Mouse (Mus musculus): ENCODE measurements around the gene Prokr1. TPM values are rescaled to one million over a fixed set of nuclear protein-coding genes. Genes with fewer than 3 reads are reported as not detected.

Gene Prokr1
- total and polyA plus RNA-seq, 2 experiments from 2014 or later, result 1.3 to 2.7 TPM

DNA sequence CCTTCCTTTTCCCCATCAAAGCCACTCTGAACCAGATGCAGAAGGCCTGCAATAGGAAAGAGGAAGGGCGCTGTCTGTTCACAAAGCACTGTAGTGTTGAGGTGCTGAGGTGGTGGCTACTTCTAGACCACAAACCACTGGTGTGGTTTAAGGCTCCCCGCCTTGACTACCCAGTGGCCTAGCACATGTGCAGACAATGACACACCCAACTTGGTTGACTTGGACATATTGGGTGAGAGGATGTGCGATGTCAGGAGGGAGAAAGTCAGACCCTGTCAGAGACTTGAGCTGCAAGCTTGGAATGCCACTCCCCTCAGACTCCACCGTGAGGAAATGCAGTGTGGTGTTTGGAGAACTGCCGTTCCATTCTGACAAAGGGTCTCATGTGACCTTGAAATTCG, 49.4 kb downstream of the Prokr1 start:
- Histone ChIP-seq H3K27me3 (ENCODE audit: insufficient read depth, low read length) (no peaks in the 10 kb centered on the region), H3K4me3 (ENCODE audit: low read depth, low read length) (no peak overlapping the region), H3K9ac (replicated peaks; ENCODE audit: low read length, poor library complexity, severe bottlenecking) (no peak overlapping the region), H3K27ac (ENCODE audit: low read depth, low read length) (no peak overlapping the region), H3K9me3 (ENCODE audit: low read length) (peaks cover under 1% of the 10 kb centered on the region; the same call in 1 of the 2 replicates), H3K4me1 (ENCODE audit: insufficient read depth, low read length) (no peaks in the 10 kb centered on the region), H3K36me3 (ENCODE audit: insufficient read depth, low read length) (no peaks in the 10 kb centered on the region), H3K4me2 (ENCODE audit: low read depth, low read length, poor library complexity, severe bottlenecking) (no peak overlapping the region)
- ATAC-seq (ENCODE audit: low FRiP score) (no peak), DNase-seq (ENCODE audit: low spot score) (no peak)
- WGBS, result 88% methylated on average over 6 of the region's 6 CpGs
- TF ChIP-seq CTCF (IDR thresholded peaks at IDR 0.05), result no peak

DNA sequence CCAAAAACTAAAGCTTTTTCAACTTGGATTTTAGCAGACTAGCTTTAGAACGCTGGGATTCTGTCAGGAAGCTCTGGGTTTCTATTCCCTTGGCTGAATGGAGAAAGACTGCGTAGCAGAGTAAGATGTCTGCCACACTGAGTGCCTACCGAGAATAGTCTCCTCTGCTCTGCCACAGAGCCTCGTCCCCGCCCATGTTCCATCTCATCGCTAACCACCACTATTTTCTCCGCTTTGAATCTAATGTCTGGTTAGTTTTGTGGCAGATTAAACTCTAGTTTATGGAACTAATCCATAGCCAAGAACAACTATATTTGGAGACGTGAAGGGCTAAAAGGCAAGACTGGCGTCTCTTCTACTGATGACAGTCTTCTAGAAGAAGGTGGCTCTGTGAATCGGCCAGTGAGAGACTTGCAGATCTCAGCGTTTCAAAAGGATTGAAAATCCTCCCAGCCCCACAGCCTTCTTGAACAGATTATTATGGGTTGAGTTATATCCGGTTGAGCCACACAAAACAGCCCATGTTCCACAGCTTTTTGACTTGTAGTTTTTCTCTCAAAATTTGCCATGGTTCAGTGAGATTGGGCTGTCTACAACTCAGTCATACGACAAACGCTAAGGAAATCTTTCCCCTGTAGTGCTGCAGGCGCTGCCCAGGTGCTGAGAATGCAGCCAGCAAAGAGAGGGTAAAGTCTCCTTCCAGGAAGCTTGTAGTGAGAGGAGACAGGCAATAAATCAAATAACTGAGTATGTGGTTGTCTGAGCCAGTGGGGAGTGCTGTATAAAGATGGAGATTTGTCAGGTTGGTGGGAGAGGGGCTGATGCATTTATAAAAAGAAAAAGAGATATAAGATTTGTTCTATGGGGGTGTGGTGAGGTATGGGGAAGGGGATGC, 51.9 kb downstream of the Prokr1 start:
- Histone ChIP-seq H3K36me3 (ENCODE audit: insufficient read depth, low read length) (no peaks in the 10 kb centered on the region), H3K4me1 (ENCODE audit: insufficient read depth, low read length) (no peaks in the 10 kb centered on the region), H3K4me3 (ENCODE audit: low read depth, low read length) (no peak overlapping the region), H3K27me3 (ENCODE audit: insufficient read depth, low read length) (no peaks in the 10 kb centered on the region), H3K4me2 (ENCODE audit: low read depth, low read length, poor library complexity, severe bottlenecking) (no peak overlapping the region), H3K9me3 (ENCODE audit: low read length) (no peaks in the 10 kb centered on the region), H3K9ac (replicated peaks; ENCODE audit: low read length, poor library complexity, severe bottlenecking) (no peak overlapping the region), H3K27ac (ENCODE audit: low read depth, low read length) (no peak overlapping the region)
- DNase-seq (ENCODE audit: low spot score) (no peak), ATAC-seq (ENCODE audit: low FRiP score) (no peak)
- TF ChIP-seq CTCF (IDR thresholded peaks at IDR 0.05), result no peak
- 78% methylated on average over 15 of the region's 15 CpGs for WGBS

DNA sequence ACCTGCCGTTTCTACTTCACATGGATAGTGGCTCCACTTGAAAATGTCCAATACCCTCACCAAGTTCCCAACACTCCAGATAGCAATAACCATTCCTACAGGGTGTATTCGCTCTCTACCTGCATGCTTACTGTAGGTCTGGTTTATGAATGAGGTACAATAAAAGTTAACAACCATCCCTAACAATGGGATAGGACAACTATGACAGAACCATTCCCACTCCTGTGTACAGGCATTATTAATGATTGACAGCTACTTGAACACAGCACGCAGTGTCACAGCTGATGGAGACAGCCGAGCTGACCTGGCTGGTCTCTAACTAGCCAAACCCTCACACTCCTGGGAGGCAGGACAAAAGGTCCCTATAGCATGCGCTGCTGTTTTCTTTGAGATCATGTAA, 52.9 kb downstream of the Prokr1 start:
- Histone ChIP-seq H3K4me2 (ENCODE audit: low read depth, low read length, poor library complexity, severe bottlenecking) (no peak overlapping the region), H3K9ac (replicated peaks; ENCODE audit: low read length, poor library complexity, severe bottlenecking) (no peak overlapping the region), H3K27ac (ENCODE audit: low read depth, low read length) (no peak overlapping the region), H3K4me3 (ENCODE audit: low read depth, low read length) (no peak overlapping the region), H3K9me3 (ENCODE audit: low read length) (no peaks in the 10 kb centered on the region), H3K4me1 (ENCODE audit: insufficient read depth, low read length) (no peaks in the 10 kb centered on the region), H3K27me3 (ENCODE audit: insufficient read depth, low read length) (no peaks in the 10 kb centered on the region), H3K36me3 (ENCODE audit: insufficient read depth, low read length) (no peaks in the 10 kb centered on the region)
- no peak for DNase-seq (ENCODE audit: low spot score)
- TF ChIP-seq CTCF (IDR thresholded peaks at IDR 0.05), result no peak
- ATAC-seq (ENCODE audit: low FRiP score), result no peak
- WGBS, result 78% methylated on average over 5 of the region's 5 CpGs

DNA sequence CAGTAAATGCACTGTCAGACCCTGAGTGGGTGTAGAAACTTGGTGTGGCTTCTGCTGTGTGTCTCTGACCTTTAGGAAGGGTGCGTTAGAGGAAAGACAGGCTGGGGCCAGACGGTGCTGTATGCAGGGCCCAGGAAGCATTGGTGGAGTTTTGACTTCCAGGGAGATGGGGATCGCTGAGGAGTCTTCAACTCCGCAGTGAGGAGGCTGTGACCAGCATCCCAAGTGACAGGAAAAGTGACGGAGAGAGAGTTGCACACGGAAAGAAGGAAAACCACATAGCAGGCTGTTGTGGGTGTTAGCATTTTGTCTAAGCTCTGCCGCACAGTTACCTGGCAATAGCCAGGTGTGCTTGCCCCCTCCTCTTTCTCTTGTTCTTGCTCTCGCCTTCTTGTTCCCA, 54.3 kb downstream of the Prokr1 start:
- Histone ChIP-seq H3K27me3 (ENCODE audit: insufficient read depth, low read length) (no peaks in the 10 kb centered on the region), H3K9ac (replicated peaks; ENCODE audit: low read length, poor library complexity, severe bottlenecking) (no peak overlapping the region), H3K27ac (ENCODE audit: low read depth, low read length) (no peak overlapping the region), H3K36me3 (ENCODE audit: insufficient read depth, low read length) (no peaks in the 10 kb centered on the region), H3K4me2 (ENCODE audit: low read depth, low read length, poor library complexity, severe bottlenecking) (no peak overlapping the region), H3K4me1 (ENCODE audit: insufficient read depth, low read length) (no peaks in the 10 kb centered on the region), H3K4me3 (ENCODE audit: low read depth, low read length) (no peak overlapping the region), H3K9me3 (ENCODE audit: low read length) (no peaks in the 10 kb centered on the region)
- no peak for TF ChIP-seq CTCF (IDR thresholded peaks at IDR 0.05)
- DNase-seq (ENCODE audit: low spot score) (no peak), ATAC-seq (ENCODE audit: low FRiP score) (no peak)
- 63% methylated on average over 8 of the region's 8 CpGs for WGBS

DNA sequence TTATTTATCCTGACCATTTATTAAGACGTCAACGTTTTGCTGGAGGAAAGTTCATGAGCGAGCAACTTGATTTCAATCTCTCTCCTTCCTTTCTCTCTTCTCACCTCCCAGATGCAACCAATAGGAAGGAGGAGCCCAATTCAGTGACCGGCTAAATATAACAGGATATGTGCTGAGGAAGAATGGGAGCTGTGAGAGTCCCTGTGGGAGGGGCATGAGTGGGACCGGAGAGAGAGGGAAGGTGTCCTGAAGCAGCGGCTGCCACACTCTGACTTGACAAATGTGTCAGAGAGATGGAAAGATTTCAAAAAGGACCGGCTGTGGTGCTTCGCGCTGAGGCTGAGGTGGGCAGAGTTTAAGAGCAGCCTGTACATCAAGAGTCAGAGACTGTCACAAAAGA, 54.9 kb downstream of the Prokr1 start:
- Histone ChIP-seq H3K27me3 (ENCODE audit: insufficient read depth, low read length) (no peaks in the 10 kb centered on the region), H3K9me3 (ENCODE audit: low read length) (no peaks in the 10 kb centered on the region), H3K4me2 (ENCODE audit: low read depth, low read length, poor library complexity, severe bottlenecking) (no peak overlapping the region), H3K9ac (replicated peaks; ENCODE audit: low read length, poor library complexity, severe bottlenecking) (no peak overlapping the region), H3K4me1 (ENCODE audit: insufficient read depth, low read length) (no peaks in the 10 kb centered on the region), H3K36me3 (ENCODE audit: insufficient read depth, low read length) (no peaks in the 10 kb centered on the region), H3K4me3 (ENCODE audit: low read depth, low read length) (no peak overlapping the region), H3K27ac (ENCODE audit: low read depth, low read length) (no peak overlapping the region)
- 72% methylated on average over 9 of the region's 9 CpGs for WGBS
- ATAC-seq (ENCODE audit: low FRiP score), result no peak
- DNase-seq (ENCODE audit: low spot score), result no peak
- no peak for TF ChIP-seq CTCF (IDR thresholded peaks at IDR 0.05)

DNA sequence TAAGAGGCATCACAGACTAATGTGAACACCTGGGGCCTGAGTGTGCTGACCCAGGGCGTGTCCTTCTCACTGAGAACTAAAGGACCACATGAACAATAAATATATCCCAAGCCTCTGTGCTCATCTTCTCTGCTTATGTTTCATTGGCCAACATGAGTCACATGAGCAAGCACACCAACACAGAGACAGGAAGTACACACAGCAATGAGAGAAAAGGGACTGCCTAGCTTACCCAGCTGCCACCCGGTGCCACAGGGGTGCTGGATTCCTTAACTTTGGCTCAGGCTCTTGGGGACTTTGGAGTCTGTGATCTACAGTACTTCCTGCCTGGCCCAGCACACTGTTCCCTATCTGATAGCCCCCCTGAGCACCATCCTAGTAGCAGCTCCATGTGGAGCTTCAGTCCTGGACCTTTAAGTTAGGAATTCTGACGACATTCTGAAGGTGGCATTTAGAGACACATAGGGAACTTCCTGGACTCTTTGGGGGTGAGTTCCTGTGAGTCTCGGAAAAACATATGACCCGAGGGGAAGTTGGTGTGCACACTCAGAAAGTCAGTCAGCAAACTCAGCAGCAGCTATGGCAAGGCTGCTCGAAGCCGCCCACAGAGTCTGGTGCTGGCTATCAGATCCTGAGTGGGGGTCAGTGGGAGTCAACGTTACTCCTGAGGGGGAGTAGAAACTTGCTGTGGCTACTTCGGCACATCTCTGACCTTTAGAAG, 55.5 kb downstream of the Prokr1 start:
- H3K4me3 ChIP-seq (ENCODE audit: low read depth, low read length), result no peak overlapping the region
- no peaks in the 10 kb centered on the region for H3K27me3 ChIP-seq (ENCODE audit: insufficient read depth, low read length)
- no peak overlapping the region for H3K9ac ChIP-seq (replicated peaks; ENCODE audit: low read length, poor library complexity, severe bottlenecking)
- ATAC-seq (ENCODE audit: low FRiP score) (no peak), DNase-seq (ENCODE audit: low spot score) (no peak)
- TF ChIP-seq CTCF (IDR thresholded peaks at IDR 0.05), result no peak
- H3K9me3 ChIP-seq (ENCODE audit: low read length), result no peaks in the 10 kb centered on the region
- 87% methylated on average over 9 of the region's 9 CpGs for WGBS
- no peaks in the 10 kb centered on the region for H3K36me3 ChIP-seq (ENCODE audit: insufficient read depth, low read length)
- H3K4me2 ChIP-seq (ENCODE audit: low read depth, low read length, poor library complexity, severe bottlenecking), result no peak overlapping the region
- no peaks in the 10 kb centered on the region for H3K4me1 ChIP-seq (ENCODE audit: insufficient read depth, low read length)
- H3K27ac ChIP-seq (ENCODE audit: low read depth, low read length), result no peak overlapping the region
